Mouse (Mus musculus) left cerebral cortex, postnatal 25 days (tissue): ENCODE results near the gene Ets1. TPM values are rescaled to one million over a fixed set of nuclear protein-coding genes. Genes with fewer than 3 reads are reported as not detected.

Source experiments
- DNase-seq, 2 experiments: peaks; one replicate each; pipeline ENCODE4 v3.0.0; 2022; ENCODE audit warnings: low spot score in 2 of 2, mixed read lengths in 1 of 2
- intact Hi-C: fragments of 180-260 bp; cut with DNase I; formaldehyde crosslinking; loops from one replicate; pipeline ENCODE4 v1.15.1; 2025
- total RNA-seq, 2 experiments: library from RNA; stranded (reverse); gene quantifications; 2 replicates each; pipeline ENCODE4 v1.2.3; 2021

The Ets1 gene
- total RNA-seq, 2 experiments from 2014 or later = 11.2 to 12.9 TPM

GRCm38 (mm10) chr9:32743157-32743556 is 107.1 kb downstream of the Ets1 start:
- intact Hi-C loops = no loop called here
- DNase-seq = no peak

GRCm38 (mm10) chr9:32743642-32744161 is 107.7 kb downstream of the Ets1 start:
- DNase-seq = no peak
- intact Hi-C loops = no loop called here

- intact Hi-C loops = no loop called here
- DNase-seq = no peak
Observed at GRCm38 (mm10) chr9:32744288-32744687, 108.3 kb downstream of the Ets1 start.

GRCm38 (mm10) chr9:32745079-32745763 is 109.2 kb downstream of the Ets1 start:
- no peak for DNase-seq
- intact Hi-C loops = no loop called here

GRCm38 (mm10) chr9:32745998-32746397 is 110.0 kb downstream of the Ets1 start:
- intact Hi-C loops = no loop called here
- no peak for DNase-seq

- intact Hi-C loops = no loop called here
- no peak for DNase-seq
Observed at GRCm38 (mm10) chr9:32746615-32747014, 110.6 kb downstream of the Ets1 start.

- intact Hi-C loops = no loop called here
- no peak for DNase-seq
Observed at GRCm38 (mm10) chr9:32747624-32748023, 111.6 kb downstream of the Ets1 start.

- DNase-seq = peak in 1 of 2 experiments; percentile 58
- intact Hi-C loops = no loop called here
Observed at GRCm38 (mm10) chr9:32748552-32748951, 112.5 kb downstream of the Ets1 start.

GRCm38 (mm10) chr9:32749721-32750480 is 113.9 kb downstream of the Ets1 start:
- DNase-seq = no peak
- intact Hi-C loops = no loop called here

GRCm38 (mm10) chr9:32752602-32753001 is 116.6 kb downstream of the Ets1 start:
- no peak for DNase-seq

GRCm38 (mm10) chr9:32754311-32754710 is 118.3 kb downstream of the Ets1 start:
- intact Hi-C loops = no loop called here
- DNase-seq = no peak

More at GRCm38 (mm10) chr9:32752602-32753001, 116.6 kb downstream of the Ets1 start:
- intact Hi-C loops = no loop called here

- no peak for DNase-seq
- intact Hi-C loops = no loop called here
Observed at GRCm38 (mm10) chr9:32756002-32756401, 120.0 kb downstream of the Ets1 start.

- DNase-seq = no peak
- intact Hi-C loops = no loop called here
Observed at GRCm38 (mm10) chr9:32758280-32758905, 122.4 kb downstream of the Ets1 start.

GRCm38 (mm10) chr9:32760649-32761157 is 124.7 kb downstream of the Ets1 start:
- intact Hi-C loops = loop anchor here (5.0 kb wide), 1 partner anchor 182 kb away; no protein-coding TSS in a partner anchor
- no peak for DNase-seq

GRCm38 (mm10) chr9:32761326-32761725 is 125.3 kb downstream of the Ets1 start:
- intact Hi-C loops = loop anchor here (5.0 kb wide), 1 partner anchor 181 kb away; no protein-coding TSS in a partner anchor
- DNase-seq = no peak

GRCm38 (mm10) chr9:32764374-32764773 is 128.4 kb downstream of the Ets1 start:
- peak; percentile 20 to 54 for DNase-seq
- intact Hi-C loops = loop anchor here (5.0 kb wide), 1 partner anchor 178 kb away; no protein-coding TSS in a partner anchor

- DNase-seq = no peak
- intact Hi-C loops = no loop called here
Observed at GRCm38 (mm10) chr9:32765123-32765522, 129.1 kb downstream of the Ets1 start.

GRCm38 (mm10) chr9:32778866-32779265 is 142.8 kb downstream of the Ets1 start:
- intact Hi-C loops = no loop called here
- DNase-seq = no peak

- intact Hi-C loops = no loop called here
Observed at GRCm38 (mm10) chr9:32782391-32783092, 146.5 kb downstream of the Ets1 start.

More at GRCm38 (mm10) chr9:32782391-32783092, 146.5 kb downstream of the Ets1 start:
- DNase-seq = no peak
